Mouse (Mus musculus) cortical plate, adult 2 months (tissue): ENCODE results near the gene Tead1.

Source experiments
- CTCF ChIP-seq: fragments of 200-500 bp; IDR thresholded peaks from 2 replicates; pipeline ENCODE4 v1.5.1; 2011; ENCODE audit warnings: mild to moderate bottlenecking, control low read depth, low read length; ENCODE audit not compliant: insufficient read depth; ENCODE audit errors: extremely low read depth
- POLR2A ChIP-seq: fragments of 200-500 bp; IDR thresholded peaks from 2 replicates; pipeline ENCODE4 v1.6.1; 2011; ENCODE audit warnings: mild to moderate bottlenecking, low read length, control low read depth; ENCODE audit not compliant: insufficient read depth; ENCODE audit errors: extremely low read depth

GRCm38 (mm10) chr7:112759359-112759975, 80.3 kb downstream of the Tead1 start:
- TF ChIP-seq CTCF = no peak
- TF ChIP-seq POLR2A = no peak
